Mouse (Mus musculus) neural tube, embryonic 12.5 days (tissue): Measurements from ENCODE around the gene Alox12b. TPM values are rescaled to one million over a fixed set of nuclear protein-coding genes. Genes with fewer than 3 reads are reported as not detected.

Experiments used
- polyA plus RNA-seq: library from polyadenylated mRNA; unstranded; fragments of >200 nt; fragmentation: Nextera tagmentation; extraction: Ambion mirVana; gene quantifications from 2 replicates; pipeline ENCODE4 v1.2.1, GENCODE M21; 2016

Gene Alox12b
- polyA plus RNA-seq, 1 experiment from 2014 or later: 0.20 TPM

Other genes starting within 250 kb of the Alox12b start
- not detected in 2 replicates for gene Odf4, start 229.9 kb upstream of the Alox12b start, polyA plus RNA-seq
- gene Arhgef15, start 199.5 kb upstream of the Alox12b start, polyA plus RNA-seq: 8.9 and 10.5 TPM in 2 replicates
- gene Slc25a35, start 188.9 kb upstream of the Alox12b start, polyA plus RNA-seq: 1.9 and 2.5 TPM in 2 replicates
- gene Rangrf, start 181.8 kb upstream of the Alox12b start, polyA plus RNA-seq: 37.4 and 42.2 TPM in 2 replicates
- 26.3 and 30.9 TPM in 2 replicates for gene Pfas, start 148.5 kb upstream of the Alox12b start, polyA plus RNA-seq
- 60.8 and 66.8 TPM in 2 replicates for gene Ctc1, start 141.1 kb upstream of the Alox12b start, polyA plus RNA-seq
- gene Aurkb, start 111.3 kb upstream of the Alox12b start, polyA plus RNA-seq: 95.5 and 98.4 TPM in 2 replicates
- gene Borcs6, start 97.3 kb upstream of the Alox12b start, polyA plus RNA-seq: 17.9 and 18.9 TPM in 2 replicates
- gene Tmem107, start 86.2 kb upstream of the Alox12b start, polyA plus RNA-seq: 36.1 and 39.8 TPM in 2 replicates
- 149 and 174 TPM in 2 replicates for gene Vamp2, start 68.5 kb upstream of the Alox12b start, polyA plus RNA-seq
- gene Per1, start 61.8 kb upstream of the Alox12b start, polyA plus RNA-seq: 7.4 and 9.0 TPM in 2 replicates
- gene Hes7, start 36.6 kb upstream of the Alox12b start, polyA plus RNA-seq: 0.28 TPM in 2 replicates
- gene 9130213A22Rik, start 34.4 kb upstream of the Alox12b start, polyA plus RNA-seq: not detected in 2 replicates
- 0.65 TPM in 1 of 2 replicates, not detected in the other for gene Aloxe3, start 31.1 kb upstream of the Alox12b start, polyA plus RNA-seq
- gene Alox8, start 40.9 kb downstream of the Alox12b start, polyA plus RNA-seq: 0.09 TPM in 1 of 2 replicates, not detected in the other
- gene Gucy2e, start 80.0 kb downstream of the Alox12b start, polyA plus RNA-seq: 0.10 and 0.17 TPM in 2 replicates
- gene Cntrob, start 166.8 kb downstream of the Alox12b start, polyA plus RNA-seq: 32.1 and 32.6 TPM in 2 replicates
- gene Trappc1, start 167.0 kb downstream of the Alox12b start, polyA plus RNA-seq: 179 and 194 TPM in 2 replicates
- 5.6 and 5.8 TPM in 2 replicates for gene Kcnab3, start 169.3 kb downstream of the Alox12b start, polyA plus RNA-seq
- gene Rnf227, start 183.5 kb downstream of the Alox12b start, polyA plus RNA-seq: 51.3 and 58.6 TPM in 2 replicates
- gene Chd3, start 212.4 kb downstream of the Alox12b start, polyA plus RNA-seq: 87.1 and 93.0 TPM in 2 replicates
- gene Naa38, start 238.5 kb downstream of the Alox12b start, polyA plus RNA-seq: 105 and 111 TPM in 2 replicates
- gene Cyb5d1, start 238.6 kb downstream of the Alox12b start, polyA plus RNA-seq: 48.5 and 49.9 TPM in 2 replicates
- gene Tmem88, start 241.2 kb downstream of the Alox12b start, polyA plus RNA-seq: 13.7 TPM in 2 replicates